Mouse (Mus musculus) brain, adult 2 months (tissue): ENCODE results near the gene Atcay.

Experiments used
- DNase-seq: peaks from one replicate; pipeline ENCODE4 v3.0.0; 2011; ENCODE audit warnings: low read depth, low spot score

Atcay gene

GRCm38 (mm10) chr10:81230438-81231332, at the start of gene Atcay:
Atcay (minus strand) TSS chr10:81230833.
- DNase-seq, result peak; percentile 96

DNA sequence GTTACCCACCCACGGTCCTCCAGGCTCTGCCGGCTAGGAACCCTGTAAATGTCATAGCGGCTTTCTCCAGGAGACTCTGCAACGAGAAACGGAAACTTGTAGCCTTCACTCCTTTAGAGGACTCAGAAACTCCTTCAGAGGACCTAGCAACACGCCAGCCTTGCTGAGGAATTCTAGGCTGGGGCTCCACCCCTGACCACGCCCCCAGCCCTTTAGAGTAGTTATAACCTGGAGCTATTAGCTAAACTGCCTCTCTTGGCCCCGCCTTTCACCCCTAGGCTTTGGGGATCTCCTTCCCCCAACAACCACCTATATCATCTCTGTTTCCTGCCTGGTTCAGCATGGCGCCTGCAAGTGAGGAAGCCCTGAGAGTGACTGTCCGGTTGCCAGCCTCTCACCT, 48.9 kb upstream of the Atcay start:
- no peak for DNase-seq

DNA sequence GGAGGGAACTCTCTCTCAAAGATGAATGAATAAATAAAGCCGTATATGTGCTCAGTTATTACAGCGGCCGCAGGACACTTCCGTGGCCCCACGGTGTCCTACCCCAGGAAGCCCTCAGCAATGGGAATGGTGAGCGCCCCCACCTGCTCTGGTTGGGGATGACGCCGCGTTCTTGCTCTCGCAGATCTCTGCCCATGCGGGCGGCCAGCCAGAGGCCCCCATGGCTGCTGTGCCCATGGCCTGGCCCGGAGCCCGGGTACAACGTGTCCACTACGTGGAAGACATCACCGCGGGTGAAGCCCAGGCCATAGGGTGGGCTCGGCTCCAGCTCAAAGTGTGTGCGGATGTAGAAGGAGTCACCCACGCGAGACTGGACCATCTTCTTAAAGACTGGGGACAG, 47.0 kb upstream of the Atcay start:
- no peak for DNase-seq

- DNase-seq, result no peak
Measured at GRCm38 (mm10) chr10:81273842-81274241, 43.2 kb upstream of the Atcay start.

- no peak for DNase-seq
Measured at GRCm38 (mm10) chr10:81272356-81272755, 41.7 kb upstream of the Atcay start.

DNA sequence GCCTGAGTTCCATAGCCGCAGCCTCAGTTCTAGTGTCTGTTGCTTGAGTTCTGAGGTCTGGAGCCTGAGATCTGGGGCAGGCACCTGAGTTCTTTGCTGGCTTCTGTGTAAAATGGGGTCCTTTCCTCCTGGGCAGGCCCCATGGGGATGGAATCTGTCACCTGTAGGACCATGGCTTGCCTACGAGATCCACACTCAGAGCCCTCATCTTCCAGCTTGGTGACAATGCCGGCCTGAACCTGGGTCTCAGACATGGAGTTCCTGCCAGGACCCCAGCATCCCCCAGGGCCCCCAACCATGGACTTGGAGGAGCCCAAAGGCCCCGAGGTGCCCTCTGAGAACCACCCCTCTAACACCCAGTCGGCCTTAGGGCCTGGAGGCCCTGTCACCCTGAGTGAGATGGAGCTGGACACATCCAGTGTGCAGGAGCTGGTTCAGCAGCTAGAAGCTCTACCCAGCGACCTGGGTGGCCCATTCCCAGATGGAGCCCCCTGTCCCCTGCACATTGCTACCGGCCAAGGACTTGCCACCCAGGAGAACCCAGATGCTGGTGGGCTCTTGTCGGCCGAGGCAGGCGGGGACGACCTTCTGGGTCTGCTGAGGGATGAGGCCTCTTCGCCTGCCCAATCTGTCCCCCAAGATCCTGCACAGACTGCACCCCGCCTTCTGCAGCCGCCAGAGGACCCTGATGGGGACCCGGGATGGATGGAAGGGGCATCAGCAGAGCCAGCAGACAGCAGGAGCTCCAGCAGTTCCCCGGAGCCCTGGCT, 38.2 kb upstream of the Atcay start:
- no peak for DNase-seq

DNA sequence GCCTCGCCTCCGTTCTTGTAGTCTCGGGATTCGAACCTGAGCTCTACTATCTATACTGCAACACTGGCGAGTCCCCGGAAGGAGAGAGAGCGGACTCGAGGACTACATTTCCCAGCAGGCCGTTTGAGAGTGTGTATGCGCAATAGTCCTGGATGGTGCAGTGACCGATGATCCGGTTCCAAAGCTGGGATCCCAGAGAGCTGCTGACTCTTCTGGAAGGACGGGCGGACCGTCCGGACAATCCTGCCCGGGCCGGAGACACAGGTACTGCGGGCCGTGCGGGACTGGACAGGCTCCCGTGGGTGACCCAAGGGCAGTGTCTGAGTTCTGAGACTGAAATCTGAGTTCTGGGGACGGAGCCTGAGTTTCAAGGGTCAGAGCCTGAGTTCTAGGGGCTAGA, 37.4 kb upstream of the Atcay start:
- peak; percentile 97 for DNase-seq

DNA sequence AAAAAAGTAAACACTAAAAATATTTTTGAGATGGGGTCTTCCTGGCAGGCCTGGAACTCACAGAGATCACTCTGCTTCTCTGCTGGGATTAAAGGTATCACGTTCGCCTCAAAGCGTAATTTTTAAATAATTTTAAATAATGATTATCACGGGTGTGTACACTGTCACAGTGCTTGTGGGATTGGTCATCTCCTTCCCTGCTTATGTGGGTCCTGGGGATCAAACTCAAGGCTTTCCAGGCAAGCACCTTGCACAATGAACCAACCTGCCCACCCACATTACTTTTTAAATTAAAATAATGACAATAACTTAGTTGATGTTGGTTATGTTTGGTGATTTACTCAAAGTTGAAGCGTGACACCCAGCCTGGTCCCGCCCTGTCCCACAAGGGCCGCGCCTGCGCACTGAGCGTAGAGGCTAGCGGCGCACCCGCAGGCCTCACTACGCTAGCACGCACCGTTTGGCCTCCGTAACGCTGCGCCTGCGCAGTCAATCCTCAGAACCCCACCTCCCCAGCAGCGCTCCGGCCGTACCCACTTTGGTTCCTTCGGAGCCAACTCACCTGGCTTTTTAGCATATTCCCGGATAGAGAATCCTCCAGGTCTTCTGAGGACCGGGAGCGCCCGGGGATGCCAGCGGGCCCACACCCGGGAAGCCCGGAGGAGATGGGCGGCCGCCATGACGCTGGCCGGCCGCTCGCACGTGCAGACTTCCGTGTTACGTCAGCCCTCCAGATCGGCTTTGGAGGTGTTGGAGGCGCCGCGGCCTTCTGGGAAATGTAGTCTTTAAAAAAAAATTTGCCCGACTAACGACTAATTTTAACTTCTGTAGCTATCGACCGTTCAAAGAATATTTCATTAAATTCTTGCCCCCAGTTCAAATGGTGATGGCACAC, 35.8 kb upstream of the Atcay start, which contains the start of the genes Mrpl54 and Apba3:
Mrpl54 (minus strand) TSS at position 724 of the 895 bp plus-strand sequence.
Apba3 (plus strand) TSS at position 750 of the 895 bp plus-strand sequence.
- DNase-seq, result peak; percentile 97

DNA sequence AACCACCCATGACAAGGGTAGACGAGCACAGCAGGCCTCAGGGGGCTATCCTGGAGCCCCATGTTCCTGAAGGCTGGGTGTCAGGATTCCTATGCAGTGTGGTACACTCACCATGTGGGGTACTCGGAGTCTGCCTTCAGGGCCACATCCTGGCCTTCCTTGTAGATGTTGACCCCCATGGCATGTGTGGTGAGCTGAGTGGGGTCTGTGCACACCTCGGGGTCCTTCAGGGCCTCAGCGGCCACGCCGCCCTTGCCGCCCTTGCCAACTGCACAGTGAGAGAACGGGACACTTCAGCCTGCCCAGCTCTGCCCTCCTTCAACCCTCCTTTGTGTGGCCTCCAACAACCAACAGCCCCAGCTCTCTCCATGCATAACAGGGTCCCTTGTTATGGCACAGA, 34.9 kb upstream of the Atcay start:
- DNase-seq, result no peak

GRCm38 (mm10) chr10:81261025-81261424, 30.4 kb upstream of the Atcay start:
- no peak for DNase-seq

DNA sequence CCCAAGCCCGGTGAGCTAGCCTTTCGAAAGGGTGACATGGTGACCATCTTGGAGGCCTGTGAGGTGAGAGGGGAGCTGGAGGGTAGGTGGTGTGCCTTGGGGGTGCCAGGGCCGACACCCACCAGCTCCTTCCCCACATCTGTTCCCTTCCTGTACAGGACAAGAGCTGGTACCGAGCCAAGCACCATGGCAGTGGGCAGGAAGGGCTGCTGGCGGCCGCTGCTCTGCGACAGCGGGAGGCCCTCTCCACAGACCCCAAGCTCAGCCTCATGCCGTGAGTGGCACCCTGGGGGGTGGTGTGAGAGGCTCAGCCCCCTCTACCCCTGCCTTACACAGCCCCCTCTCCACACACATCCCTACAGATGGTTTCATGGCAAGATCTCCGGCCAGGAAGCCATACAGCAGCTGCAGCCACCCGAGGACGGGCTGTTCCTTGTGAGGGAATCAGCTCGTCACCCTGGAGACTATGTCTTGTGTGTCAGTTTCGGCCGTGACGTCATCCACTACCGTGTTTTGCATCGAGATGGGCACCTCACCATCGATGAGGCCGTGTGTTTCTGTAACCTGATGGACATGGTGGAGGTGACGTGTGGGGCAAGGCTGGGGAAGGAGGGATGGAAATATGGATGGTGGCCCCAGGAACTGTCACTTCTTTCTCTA, 28.7 kb upstream of the Atcay start:
- DNase-seq, result peak; percentile 47

DNA sequence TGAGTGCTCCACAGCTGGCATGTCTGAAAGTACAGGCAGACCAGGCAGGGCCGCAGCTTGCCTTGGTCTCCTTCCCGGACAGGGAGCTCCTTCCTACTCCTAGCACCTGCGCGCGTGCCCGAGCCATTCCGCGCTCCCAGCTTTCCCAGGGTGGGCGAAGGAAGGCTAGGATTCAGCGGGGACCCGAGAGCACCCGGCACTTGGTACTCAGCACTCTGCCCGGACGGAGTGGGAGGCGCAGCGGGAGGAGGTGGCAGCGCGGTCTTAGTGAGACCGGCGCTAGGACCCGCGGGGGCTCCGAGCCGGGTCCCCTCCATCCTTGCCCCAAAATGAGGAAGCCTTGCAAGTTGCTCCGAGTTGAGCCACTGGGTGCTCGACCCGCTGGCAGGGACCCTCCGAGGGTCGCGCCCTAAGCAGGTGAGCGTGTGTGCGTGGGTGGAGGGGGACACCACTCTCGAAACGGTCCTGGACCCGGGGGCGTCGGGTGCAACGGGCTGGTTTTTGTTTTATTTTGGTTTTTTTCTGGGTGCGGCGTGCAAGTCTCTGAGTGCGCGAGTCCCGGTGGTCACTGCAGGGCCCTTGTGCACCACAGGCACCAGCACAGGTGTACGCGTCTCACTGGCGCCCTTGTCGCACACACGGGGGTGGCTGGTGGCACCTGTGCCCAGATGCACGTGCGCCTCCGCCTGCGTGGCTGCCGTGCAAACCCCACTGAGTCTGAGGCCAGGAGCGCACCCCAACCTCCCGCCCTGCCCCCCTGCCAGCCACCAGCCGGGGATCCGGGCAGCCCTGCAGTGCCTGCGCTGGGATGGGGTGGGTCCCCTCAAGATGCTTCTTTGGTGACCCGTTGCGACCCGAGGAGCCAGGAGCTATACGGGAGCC, 26.8 kb upstream of the Atcay start:
- DNase-seq, result peak; percentile 75

DNA sequence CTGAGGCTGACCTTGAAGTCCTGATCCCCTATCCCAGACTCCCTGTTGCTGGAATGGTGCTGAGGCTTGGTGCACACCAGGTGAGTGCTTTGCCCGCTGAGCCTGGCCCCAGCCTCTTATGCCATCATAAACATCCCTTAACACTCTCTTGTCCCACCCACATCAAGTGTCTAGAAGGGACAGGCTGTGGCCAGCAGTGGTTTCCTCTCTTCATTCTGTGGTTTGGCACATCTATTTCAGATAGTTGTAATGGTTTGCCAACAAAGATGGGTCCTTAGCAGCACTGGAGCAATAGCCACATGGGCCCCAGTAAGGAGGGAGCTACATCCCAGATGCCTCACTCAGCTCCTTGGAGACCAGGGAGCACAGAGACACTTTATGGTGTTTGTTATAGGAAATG, 24.3 kb upstream of the Atcay start:
- DNase-seq, result no peak

- peak; percentile 94 for DNase-seq
Measured at GRCm38 (mm10) chr10:81252424-81253419, 22.1 kb upstream of the Atcay start, which contains the start of gene Matk. Matk (plus strand) TSS chr10:81252935.

- DNase-seq, result no peak
Measured at GRCm38 (mm10) chr10:81249442-81249841, 18.8 kb upstream of the Atcay start.

DNA sequence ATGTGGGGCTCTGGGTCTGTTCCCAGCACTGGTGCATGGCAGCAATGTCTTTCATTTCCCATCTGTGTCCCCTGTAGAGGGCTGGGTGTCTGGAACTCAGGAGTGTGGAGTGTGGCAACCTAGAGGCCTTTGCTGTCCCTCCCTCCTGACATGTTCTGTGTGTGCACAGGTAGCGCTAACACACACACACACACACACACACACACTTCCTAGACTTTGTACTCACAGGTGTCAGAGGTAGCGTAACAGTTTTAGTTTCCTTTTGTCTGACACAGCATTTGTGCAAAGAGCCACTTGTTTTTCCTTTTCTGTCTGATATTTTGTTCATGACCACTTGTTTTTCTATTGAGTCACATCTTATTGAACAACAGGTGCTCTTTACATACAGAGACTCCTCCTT, 17.2 kb upstream of the Atcay start:
- no peak for DNase-seq

- peak; percentile 61 for DNase-seq
Measured at GRCm38 (mm10) chr10:81245166-81245565, 14.5 kb upstream of the Atcay start.

- peak; percentile 74 for DNase-seq
Measured at GRCm38 (mm10) chr10:81244595-81244994, 14.0 kb upstream of the Atcay start.

GRCm38 (mm10) chr10:81244146-81244545, 13.5 kb upstream of the Atcay start:
- DNase-seq, result no peak
